Mouse (Mus musculus) cerebellum, adult 2 months (tissue): Measurements from ENCODE around the gene Plpp3.

Experiments
- CTCF ChIP-seq: fragments of 200-500 bp; IDR thresholded peaks from 2 replicates; pipeline ENCODE4 v1.5.1; 2011; ENCODE audit warnings: low read depth, mild to moderate bottlenecking, control low read depth, low read length, moderate library complexity, borderline replicate concordance; ENCODE audit not compliant: insufficient read depth
- POLR2A ChIP-seq: fragments of 200-500 bp; IDR thresholded peaks from 2 replicates; pipeline ENCODE4 v1.6.1; 2011; ENCODE audit warnings: low read length, control low read depth, borderline replicate concordance; ENCODE audit not compliant: insufficient read depth

DNA sequence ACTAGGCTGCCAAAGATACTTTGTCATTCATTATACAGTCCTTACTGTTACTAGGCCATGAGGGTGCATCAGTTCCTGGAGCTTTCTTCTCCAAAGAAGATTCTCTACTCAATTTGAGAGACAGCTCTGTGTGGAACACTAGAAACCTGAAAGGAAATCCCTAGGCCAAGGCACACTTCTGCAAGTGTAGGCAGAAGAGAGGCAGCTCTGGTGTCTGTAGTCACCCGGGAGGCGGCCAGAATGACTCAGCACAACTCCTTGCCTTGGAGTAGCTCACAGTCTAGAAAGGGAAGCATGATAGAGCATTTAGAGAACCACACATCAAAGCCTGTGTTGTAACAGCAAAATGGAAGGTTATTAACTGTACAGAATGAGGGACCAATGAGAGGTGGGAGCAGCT, 68.4 kb downstream of the Plpp3 start:
- TF ChIP-seq POLR2A: no peak
- no peak for TF ChIP-seq CTCF
